Comparison of ENCODE assay signal across 9 mouse cellular contexts in the genomic region with DNA sequence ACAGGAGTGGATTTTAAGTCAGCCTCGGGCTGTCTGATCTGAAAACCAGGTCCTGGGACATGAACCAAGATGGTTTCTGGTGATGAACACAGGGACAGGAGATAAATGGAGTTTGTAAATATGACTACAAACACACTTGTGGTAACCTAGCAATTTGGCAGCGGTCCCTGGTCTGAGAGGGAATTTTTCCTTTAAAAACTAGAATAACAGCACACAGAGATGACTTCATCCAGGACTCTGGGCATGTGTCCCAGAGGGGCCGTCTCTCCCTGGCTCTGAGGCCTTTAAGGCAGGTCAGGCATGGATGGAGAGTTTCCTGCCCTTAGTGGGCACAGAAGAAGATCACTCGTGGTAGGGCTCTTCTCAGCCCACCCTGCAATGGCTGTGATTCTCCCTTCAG.
DNase-seq lines count a peak whose midpoint lies in the region; ATAC-seq and TF ChIP-seq lines count a peak whose summit lies in the region.
"Had no signal": no experiment of that assay in that cellular context is flagged by ENCODE, and none has a peak within 500 bp of the region (broad histone marks: within the 10 kb centered on the region; RNA-seq: fewer than 3 reads in every experiment).

No protein-coding gene starts in this region.

- no peak for TF ChIP-seq CTCF in Patski (IDR thresholded peaks at IDR 0.05)
- TF ChIP-seq CTCF in gastrocnemius, adult 2 months (IDR thresholded peaks at IDR 0.05) = no peak

- no peak overlapping the region for H3K4me3 ChIP-seq in heart, embryonic 11.5 days (ENCODE audit: low read depth, low read length)
- H3K4me3 ChIP-seq in gastrocnemius, adult 2 months = no peak overlapping the region
- no peak overlapping the region for H3K4me3 ChIP-seq in liver, embryonic 12.5 days

- intact Hi-C loops in gastrocnemius, adult 2 months (cut with DNase I) = no loop called here

- H3K4me2 ChIP-seq in heart, embryonic 11.5 days = no peak overlapping the region
- no peak overlapping the region for H3K4me2 ChIP-seq in liver, embryonic 12.5 days

- H3K9me3 ChIP-seq in heart, embryonic 11.5 days (replicated peaks; ENCODE audit: control insufficient read depth, low read length) = no peaks in the 10 kb centered on the region
- no peaks in the 10 kb centered on the region for H3K9me3 ChIP-seq in liver, embryonic 12.5 days (replicated peaks)

- no peaks in the 10 kb centered on the region for H3K27me3 ChIP-seq in heart, embryonic 11.5 days (ENCODE audit: control insufficient read depth, insufficient read depth, low read length)
- no peaks in the 10 kb centered on the region for H3K27me3 ChIP-seq in Patski
- H3K27me3 ChIP-seq in liver, embryonic 12.5 days (replicated peaks) = no peaks in the 10 kb centered on the region
- H3K27me3 ChIP-seq: CH12.LX had no signal

- no peak overlapping the region for H3K9ac ChIP-seq in heart, embryonic 11.5 days (ENCODE audit: low read depth, low read length)
- H3K9ac ChIP-seq in liver, embryonic 12.5 days = no peak overlapping the region

- no peaks in the 10 kb centered on the region for H3K36me3 ChIP-seq in heart, embryonic 11.5 days (ENCODE audit: control insufficient read depth, insufficient read depth, low read length)
- H3K36me3 ChIP-seq in liver, embryonic 12.5 days = no peaks in the 10 kb centered on the region

- H3K27ac ChIP-seq in heart, embryonic 11.5 days (ENCODE audit: low read depth, low read length) = no peak overlapping the region
- H3K27ac ChIP-seq in gastrocnemius, adult 2 months = peak overlapping the region; percentile 67
- H3K27ac ChIP-seq in liver, embryonic 12.5 days = no peak overlapping the region

- POLR2A ChIA-PET in Patski (lab: Charles Lee) = no interaction called here

- 63% methylated on average over 4 of the region's 4 CpGs for WGBS in heart, embryonic 11.5 days (ENCODE audit: insufficient replicate concordance)
- WGBS in liver, embryonic 12.5 days (ENCODE audit: insufficient replicate concordance) = 47% methylated on average over 4 of the region's 4 CpGs

- in situ Hi-C loops in Patski (cut with MboI; ENCODE audit: low pct_unique_long_range_greater_than_20kb) = no loop called here

- H3K4me1 ChIP-seq in heart, embryonic 11.5 days (ENCODE audit: control insufficient read depth, insufficient read depth, low read length) = no peaks in the 10 kb centered on the region
- no peaks in the 10 kb centered on the region for H3K4me1 ChIP-seq in liver, embryonic 12.5 days

- peak; percentile 81 to 83 for DNase-seq in heart, adult 18-20 months
- DNase-seq in Patski (ENCODE audit: low read depth, low spot score) = peak; percentile 93
- peak; percentile 90 for DNase-seq in gastrocnemius, adult 2 months
- peak; percentile 56 to 67 for DNase-seq in kidney, postnatal 4 days
- DNase-seq in ovary, postnatal 14 days (ENCODE audit: low spot score) = peak; percentile 63

- CTCF ChIA-PET in Patski (lab: Charles Lee) = no interaction called here

- ATAC-seq in heart, embryonic 11.5 days (replicated peaks; ENCODE audit: insufficient number of reproducible peaks, low FRiP score, low TSS enrichment) = no peak
- peak; percentile 87 for ATAC-seq in Patski
- no peak for ATAC-seq in activated CD4-positive, CD25-positive, alpha-beta regulatory T cell, adult 4 months
- ATAC-seq in liver, embryonic 12.5 days = no peak
